Mouse (Mus musculus): ENCODE data around the gene 2310033P09Rik. TPM values are rescaled to one million over a fixed set of nuclear protein-coding genes. Genes with fewer than 3 reads are reported as not detected.
"Not testable (repeated sequence)": the region's sequence is repeated elsewhere in the genome, so short reads cannot be mapped to it uniquely, and the experiment has no call there.

The 2310033P09Rik gene
- total and polyA plus RNA-seq, 2 experiments from 2014 or later = 6.9 to 27.6 TPM

GRCm38 (mm10) chr11:59201216-59202002 lies 6.7 kb upstream of the 2310033P09Rik start:
- H3K27ac ChIP-seq (ENCODE audit: low read depth, low read length) = no peak overlapping the region

GRCm38 (mm10) chr11:59202081-59202995 lies 5.8 kb upstream of the 2310033P09Rik start, which contains the start of gene Mrpl55:
Gene Mrpl55, plus strand, starts transcription at chr11:59202486.
- 1% methylated on average over 63 of the region's 63 CpGs for WGBS
- peaks cover 9% of the 10 kb centered on the region; the same call in 1 of the 2 replicates for H3K4me1 ChIP-seq (ENCODE audit: insufficient read depth)
- H3K36me3 ChIP-seq (ENCODE audit: insufficient read depth) = peaks cover 18% of the 10 kb centered on the region
- ATAC-seq (peak; percentile 96), DNase-seq (peak; percentile 96)
- peak within 1 kb of the TSS; percentile 60; the same call in 1 of the 2 replicates for H3K27ac ChIP-seq (ENCODE audit: low read depth, low read length)
- peak within 1 kb of the TSS; percentile 95 for H3K4me2 ChIP-seq (ENCODE audit: low read depth)
- TF ChIP-seq CTCF (IDR thresholded peaks at IDR 0.05; ENCODE audit: low read depth) = no peak
- no peaks in the 10 kb centered on the region for H3K9me3 ChIP-seq (ENCODE audit: low read length)
- peak within 1 kb of the TSS; percentile 76 for H3K9ac ChIP-seq
- no peaks in the 10 kb centered on the region for H3K27me3 ChIP-seq (ENCODE audit: insufficient read depth, low read length)
- peak within 1 kb of the TSS; percentile 84 for H3K4me3 ChIP-seq (ENCODE audit: low read depth, low read length)

More at GRCm38 (mm10) chr11:59201216-59202002, 6.7 kb upstream of the 2310033P09Rik start:
- DNase-seq (no peak), ATAC-seq (peak; percentile 18)
- WGBS = 33% methylated on average over 16 of the region's 16 CpGs
- Histone ChIP-seq H3K4me2 (ENCODE audit: low read depth) (peak overlapping the region; percentile 95), H3K27me3 (ENCODE audit: insufficient read depth, low read length) (no peaks in the 10 kb centered on the region), H3K4me3 (ENCODE audit: low read depth, low read length) (peak overlapping the region; percentile 84), H3K9me3 (ENCODE audit: low read length) (no peaks in the 10 kb centered on the region), H3K9ac (peak overlapping the region; percentile 76; the same call in 1 of the 2 replicates), H3K36me3 (ENCODE audit: insufficient read depth) (peaks cover 16% of the 10 kb centered on the region), H3K4me1 (ENCODE audit: insufficient read depth) (peaks cover 9% of the 10 kb centered on the region; the same call in 1 of the 2 replicates)
- TF ChIP-seq CTCF (IDR thresholded peaks at IDR 0.05; ENCODE audit: low read depth) = no peak

- peak; percentile 74 for TF ChIP-seq CTCF (IDR thresholded peaks at IDR 0.05; ENCODE audit: low read depth)
- no peaks in the 10 kb centered on the region for H3K9me3 ChIP-seq (ENCODE audit: low read length)
- H3K4me2 ChIP-seq (ENCODE audit: low read depth) = peak overlapping the region; percentile 79
- no peaks in the 10 kb centered on the region; the same call in 1 of the 2 replicates for H3K4me1 ChIP-seq (ENCODE audit: insufficient read depth)
- H3K4me3 ChIP-seq (ENCODE audit: low read depth, low read length) = peak overlapping the region; percentile 98
- H3K9ac ChIP-seq = peak overlapping the region; percentile 92
- H3K36me3 ChIP-seq (ENCODE audit: insufficient read depth) = peaks cover 43% of the 10 kb centered on the region
- 12% methylated on average over 18 of the region's 18 CpGs for WGBS
- peak; percentile 72 for DNase-seq
- no peaks in the 10 kb centered on the region for H3K27me3 ChIP-seq (ENCODE audit: insufficient read depth, low read length)
- ATAC-seq = peak; percentile 49
- peak overlapping the region; percentile 79 for H3K27ac ChIP-seq (ENCODE audit: low read depth, low read length)
Measured at GRCm38 (mm10) chr11:59209003-59209441, 901 bp downstream of the 2310033P09Rik start.

GRCm38 (mm10) chr11:59209580-59209979 lies 1.5 kb downstream of the 2310033P09Rik start:
- 43% methylated on average over 5 of the region's 5 CpGs for WGBS

GRCm38 (mm10) chr11:59210020-59210419 lies 1.9 kb downstream of the 2310033P09Rik start:
- Histone ChIP-seq H3K4me1 (ENCODE audit: insufficient read depth) (no peaks in the 10 kb centered on the region; the same call in 1 of the 2 replicates), H3K36me3 (ENCODE audit: insufficient read depth) (peaks cover 37% of the 10 kb centered on the region), H3K27ac (ENCODE audit: low read depth, low read length) (no peak overlapping the region), H3K27me3 (ENCODE audit: insufficient read depth, low read length) (no peaks in the 10 kb centered on the region), H3K4me2 (ENCODE audit: low read depth) (no peak overlapping the region), H3K9me3 (ENCODE audit: low read length) (no peaks in the 10 kb centered on the region), H3K9ac (no peak overlapping the region), H3K4me3 (ENCODE audit: low read depth, low read length) (no peak overlapping the region)
- DNase-seq (no peak), ATAC-seq (no peak)
- 77% methylated on average over 4 of the region's 4 CpGs for WGBS
- no peak for TF ChIP-seq CTCF (IDR thresholded peaks at IDR 0.05; ENCODE audit: low read depth)

More at GRCm38 (mm10) chr11:59209580-59209979, 1.5 kb downstream of the 2310033P09Rik start:
- Histone ChIP-seq H3K4me2 (ENCODE audit: low read depth) (peak overlapping the region; percentile 79; the same call in 1 of the 2 replicates), H3K27ac (ENCODE audit: low read depth, low read length) (no peak overlapping the region), H3K4me3 (ENCODE audit: low read depth, low read length) (no peak overlapping the region; the same call in 1 of the 2 replicates), H3K9ac (no peak overlapping the region), H3K36me3 (ENCODE audit: insufficient read depth) (peaks cover 38% of the 10 kb centered on the region), H3K27me3 (ENCODE audit: insufficient read depth, low read length) (no peaks in the 10 kb centered on the region), H3K9me3 (ENCODE audit: low read length) (no peaks in the 10 kb centered on the region), H3K4me1 (ENCODE audit: insufficient read depth) (no peaks in the 10 kb centered on the region; the same call in 1 of the 2 replicates)
- TF ChIP-seq CTCF (IDR thresholded peaks at IDR 0.05; ENCODE audit: low read depth) = no peak
- ATAC-seq (no peak), DNase-seq (peak; percentile 10)

GRCm38 (mm10) chr11:59211561-59211960 lies 3.4 kb downstream of the 2310033P09Rik start:
- not testable (repeated sequence) for H3K9ac ChIP-seq; H3K27me3 ChIP-seq (ENCODE audit: insufficient read depth, low read length); H3K4me2 ChIP-seq (ENCODE audit: low read depth); H3K4me1 ChIP-seq (ENCODE audit: insufficient read depth); H3K27ac ChIP-seq (ENCODE audit: low read depth, low read length); ATAC-seq; DNase-seq; H3K4me3 ChIP-seq (ENCODE audit: low read depth, low read length); H3K9me3 ChIP-seq (ENCODE audit: low read length)
- H3K36me3 ChIP-seq (ENCODE audit: insufficient read depth) = peaks cover 28% of the 10 kb centered on the region
- 90% methylated on average over 9 of the region's 9 CpGs for WGBS

- H3K27ac ChIP-seq (ENCODE audit: low read depth, low read length); DNase-seq; H3K4me3 ChIP-seq (ENCODE audit: low read depth, low read length); H3K9me3 ChIP-seq (ENCODE audit: low read length); ATAC-seq; H3K9ac ChIP-seq; H3K4me1 ChIP-seq (ENCODE audit: insufficient read depth); H3K4me2 ChIP-seq (ENCODE audit: low read depth); H3K27me3 ChIP-seq (ENCODE audit: insufficient read depth, low read length): not testable (repeated sequence)
- 80% methylated on average over 12 of the region's 12 CpGs for WGBS
- peaks cover 26% of the 10 kb centered on the region for H3K36me3 ChIP-seq (ENCODE audit: insufficient read depth)
Measured at GRCm38 (mm10) chr11:59212320-59212719, 4.2 kb downstream of the 2310033P09Rik start.
